Mouse (Mus musculus): Measurements from ENCODE around the gene Dcun1d5. TPM values are rescaled to one million over a fixed set of nuclear protein-coding genes. Genes with fewer than 3 reads are reported as not detected.

The Dcun1d5 gene
- polyA plus RNA-seq, 1 experiment from 2014 or later = 118 TPM

Other genes with a start within 250 kb of the Dcun1d5 start
- 18.2 and 26.3 TPM in 2 replicates for gene Dync2h1, start 74 bp upstream of the Dcun1d5 start, polyA plus RNA-seq (2014; fragmentation: Nextera tagmentation; extraction: Ambion mirVana)
- gene Mmp13, start 88.0 kb downstream of the Dcun1d5 start, polyA plus RNA-seq (2014; fragmentation: Nextera tagmentation; extraction: Ambion mirVana) = 0.08 TPM in 1 of 2 replicates, not detected in the other
- not detected in 2 replicates for gene Mmp12, start 159.9 kb downstream of the Dcun1d5 start, polyA plus RNA-seq (2014; fragmentation: Nextera tagmentation; extraction: Ambion mirVana)
- gene Mmp1b, start 203.5 kb downstream of the Dcun1d5 start, polyA plus RNA-seq (2014; fragmentation: Nextera tagmentation; extraction: Ambion mirVana) = not detected in 2 replicates

Measured in midbrain, embryonic 14.5 days (tissue).